Mouse (Mus musculus) spleen, adult 2 months (tissue): ENCODE measurements around the gene Mink1. TPM values are rescaled to one million over a fixed set of nuclear protein-coding genes. Genes with fewer than 3 reads are reported as not detected.

Experiments
- DNase-seq, 2 experiments: peaks; one replicate each; pipeline versions ENCODE4 v3.0.0 to v3.0.0-alpha.2; 2012 to 2021; ENCODE audit warnings: low spot score in 2 of 2, low read depth in 1 of 2
- H3K27ac ChIP-seq: fragments of 200-500 bp; 2 replicates; pipeline ENCODE4 v1.5.1; 2012; ENCODE audit warnings: low read length, inconsistent platforms; ENCODE audit not compliant: insufficient read depth
- H3K27me3 ChIP-seq: fragments of 200-500 bp; 2 replicates; pipeline ENCODE4 v1.6.1; 2012; ENCODE audit warnings: mild to moderate bottlenecking, moderate library complexity, low read length, inconsistent platforms; ENCODE audit not compliant: control insufficient read depth, insufficient read depth
- H3K36me3 ChIP-seq: fragments of 200-500 bp; 2 replicates; pipeline ENCODE4 v1.6.1; 2012; ENCODE audit warnings: mild to moderate bottlenecking, low read length, inconsistent platforms; ENCODE audit not compliant: control insufficient read depth, insufficient read depth
- H3K4me1 ChIP-seq: fragments of 200-500 bp; 2 replicates; pipeline ENCODE4 v1.6.1; 2011; ENCODE audit warnings: inconsistent platforms; ENCODE audit not compliant: control insufficient read depth, insufficient read depth, insufficient read length
- H3K4me3 ChIP-seq: fragments of 200-500 bp; 2 replicates; pipeline ENCODE4 v1.5.1; 2011; ENCODE audit warnings: mild to moderate bottlenecking, inconsistent platforms; ENCODE audit not compliant: insufficient read depth, insufficient read length; ENCODE audit errors: extremely low read depth
- CTCF ChIP-seq: fragments of 200-500 bp; IDR thresholded peaks from 2 replicates; pipeline ENCODE4 v1.5.1; 2011; ENCODE audit warnings: mild to moderate bottlenecking, inconsistent platforms; ENCODE audit not compliant: insufficient read depth, insufficient read length, insufficient replicate concordance; ENCODE audit errors: extremely low read depth
- POLR2A ChIP-seq: fragments of 200-500 bp; IDR thresholded peaks from 2 replicates; pipeline ENCODE4 v1.6.1; 2011; ENCODE audit warnings: low read depth, low read length, inconsistent platforms
- WGBS: fragments of 180-500 bp; shearing (Covaris S2); methylation state at CpG from one replicate; pipeline ENCODE4 v1.1.7; 2018; 5-methylcytosine and 5-hydroxymethylcytosine counted together
- polyA plus RNA-seq: library from polyadenylated mRNA; depleted of rRNA; stranded (reverse); fragments of >200 nt; gene quantifications from 2 replicates; pipeline ENCODE4 v1.2.3, GENCODE M21; 2012

Mink1 gene
- polyA plus RNA-seq, 1 experiment: 74.8 TPM

DNA sequence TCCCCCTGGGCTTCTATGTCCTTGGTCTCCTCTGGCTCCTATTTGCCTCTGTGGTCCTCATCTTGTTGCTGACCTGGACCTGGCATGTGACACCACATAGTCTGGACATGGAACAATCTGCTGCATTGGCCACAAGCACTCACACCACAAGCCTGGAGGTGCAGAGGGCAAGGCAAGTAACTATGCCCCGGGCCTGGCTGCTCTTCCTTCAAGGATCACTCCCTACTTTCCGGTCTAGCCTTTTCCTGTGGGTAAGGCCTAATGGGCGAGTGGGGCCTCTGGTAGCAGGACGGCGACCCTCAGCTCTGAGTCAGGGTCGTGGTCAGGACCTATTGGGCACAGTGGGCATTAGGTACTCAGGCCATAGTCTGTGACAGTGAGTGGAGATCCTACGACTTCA lies 78.6 kb downstream of the Mink1 start:
- no peak overlapping the region for H3K4me3 ChIP-seq
- WGBS: 87% methylated on average over 7 of the region's 7 CpGs
- no peak for DNase-seq
- H3K27me3 ChIP-seq: no peaks in the 10 kb centered on the region
- peaks cover 10% of the 10 kb centered on the region for H3K36me3 ChIP-seq
- no peak overlapping the region for H3K27ac ChIP-seq
- TF ChIP-seq POLR2A: no peak
- TF ChIP-seq CTCF: no peak
- H3K4me1 ChIP-seq: peaks cover 5% of the 10 kb centered on the region; the same call in 1 of the 2 replicates

- peaks cover 10% of the 10 kb centered on the region for H3K36me3 ChIP-seq
- no peak overlapping the region for H3K4me3 ChIP-seq
- TF ChIP-seq POLR2A: no peak
- no peak for TF ChIP-seq CTCF
- H3K27ac ChIP-seq: no peak overlapping the region
- DNase-seq: no peak
- H3K27me3 ChIP-seq: no peaks in the 10 kb centered on the region
- H3K4me1 ChIP-seq: peaks cover 5% of the 10 kb centered on the region; the same call in 1 of the 2 replicates
- WGBS: 94% methylated on average over 6 of the region's 6 CpGs
These were observed 80.4 kb downstream of the Mink1 start for GRCm38 (mm10) chr11:70643051-70643450.

DNA sequence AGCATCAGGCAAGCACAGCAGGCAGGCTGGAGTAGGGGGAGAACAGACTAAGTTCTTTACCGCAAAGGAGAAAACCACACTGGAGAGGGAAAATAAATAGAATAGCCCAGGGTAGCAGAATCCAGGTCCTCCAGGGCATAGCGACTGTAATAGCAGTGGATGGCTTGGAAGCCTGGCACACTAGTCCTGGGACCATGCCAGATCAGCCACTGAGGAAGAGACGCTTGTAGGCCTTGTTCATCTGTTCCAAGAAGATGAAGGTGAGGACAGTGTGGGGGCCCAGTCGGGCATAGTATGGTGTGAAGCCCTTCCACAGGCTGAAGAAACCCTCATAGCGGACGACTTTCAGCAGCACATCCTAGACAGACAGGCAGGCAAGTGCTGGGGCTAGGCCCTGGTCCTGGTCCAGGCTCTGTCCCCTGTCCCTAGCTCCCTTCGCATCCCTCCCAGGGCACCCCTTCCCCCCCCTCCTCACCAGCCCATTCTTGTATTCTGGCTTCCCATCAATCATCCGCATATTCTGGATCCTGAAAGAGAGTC lies 82.0 kb downstream of the Mink1 start:
- peaks cover 11% of the 10 kb centered on the region; the same call in 1 of the 2 replicates for H3K4me1 ChIP-seq
- peaks cover 17% of the 10 kb centered on the region for H3K36me3 ChIP-seq
- no peak for DNase-seq
- H3K4me3 ChIP-seq: no peak overlapping the region
- no peak overlapping the region for H3K27ac ChIP-seq
- TF ChIP-seq POLR2A: no peak
- TF ChIP-seq CTCF: no peak
- H3K27me3 ChIP-seq: no peaks in the 10 kb centered on the region
- 91% methylated on average over 8 of the region's 8 CpGs for WGBS

- peak overlapping the region; percentile 79; the same call in 1 of the 2 replicates for H3K4me3 ChIP-seq
- H3K27me3 ChIP-seq: no peaks in the 10 kb centered on the region
- peaks cover 24% of the 10 kb centered on the region for H3K36me3 ChIP-seq
- WGBS: 82% methylated on average over 12 of the region's 12 CpGs
- TF ChIP-seq CTCF: no peak
- TF ChIP-seq POLR2A: no peak
- H3K4me1 ChIP-seq: peaks cover 15% of the 10 kb centered on the region; the same call in 1 of the 2 replicates
- DNase-seq: no peak
- H3K27ac ChIP-seq: no peak overlapping the region; the same call in 1 of the 2 replicates
These were observed 83.0 kb downstream of the Mink1 start for GRCm38 (mm10) chr11:70645461-70646258.

- Histone ChIP-seq H3K27ac (peak overlapping the region; percentile 90), H3K27me3 (no peaks in the 10 kb centered on the region), H3K36me3 (peaks cover 29% of the 10 kb centered on the region), H3K4me1 (peaks cover 20% of the 10 kb centered on the region; the same call in 1 of the 2 replicates), H3K4me3 (peak overlapping the region; percentile 79)
- TF ChIP-seq POLR2A: no peak
- TF ChIP-seq CTCF: no peak
- 26% methylated on average over 3 of the region's 3 CpGs for WGBS
- no peak for DNase-seq
These were observed 83.5 kb downstream of the Mink1 start for GRCm38 (mm10) chr11:70646259-70646555.

GRCm38 (mm10) chr11:70646691-70647650 lies 84.3 kb downstream of the Mink1 start, which contains the start of the genes Rnf167 and Slc25a11:
TSS of gene Rnf167 (plus strand) at chr11:70647235.
TSS of gene Slc25a11 (minus strand) at chr11:70647479.
- Histone ChIP-seq H3K27ac (peak within 1 kb of the TSS; percentile 92), H3K4me3 (peak within 1 kb of the TSS; percentile 80), H3K36me3 (peaks cover 35% of the 10 kb centered on the region), H3K4me1 (peaks cover 20% of the 10 kb centered on the region; the same call in 1 of the 2 replicates), H3K27me3 (no peaks in the 10 kb centered on the region)
- peak; percentile 94 to 98 for DNase-seq
- TF ChIP-seq POLR2A (peak; percentile 86), CTCF (no peak)
- WGBS: under 1% methylated on average over 62 of the region's 63 CpGs
